Mouse (Mus musculus) midbrain, embryonic 16.5 days (tissue): ENCODE measurements around the gene Selenow. TPM values are rescaled to one million over a fixed set of nuclear protein-coding genes. Genes with fewer than 3 reads are reported as not detected.

Source experiments
- ATAC-seq: fragments of 200-750 bp; cut with Nextera tagmentation; 2 replicates; pipeline ENCODE4 v1.8.0; 2017; ENCODE audit warnings: moderate TSS enrichment
- H3K27ac ChIP-seq: fragments of 300-500 bp; sonication (generic); 2 replicates; pipeline ENCODE4 v1.5.1; 2014; ENCODE audit warnings: mild to moderate bottlenecking, low read length, mixed read lengths
- H3K27me3 ChIP-seq: fragments of 300-500 bp; sonication (generic); 2 replicates; pipeline ENCODE4 v1.6.1; 2014; ENCODE audit warnings: low read depth, low read length, mixed read lengths; ENCODE audit not compliant: control insufficient read depth, insufficient read depth
- H3K36me3 ChIP-seq: fragments of 300-500 bp; sonication (generic); 2 replicates; pipeline ENCODE4 v1.6.1; 2014; ENCODE audit warnings: mild to moderate bottlenecking, low read length, moderate library complexity, mixed read lengths; ENCODE audit not compliant: control insufficient read depth, insufficient read depth
- H3K4me1 ChIP-seq: fragments of 300-500 bp; sonication (generic); 2 replicates; pipeline ENCODE4 v1.6.1; 2014; ENCODE audit warnings: mild to moderate bottlenecking, low read length, mixed read lengths; ENCODE audit not compliant: control insufficient read depth, insufficient read depth
- H3K4me2 ChIP-seq: fragments of 300-500 bp; sonication (generic); 2 replicates; pipeline ENCODE4 v1.6.1; 2014; ENCODE audit warnings: mild to moderate bottlenecking, low read length, mixed read lengths
- H3K4me3 ChIP-seq: fragments of 300-500 bp; sonication (generic); 2 replicates; pipeline ENCODE4 v1.5.1; 2014; ENCODE audit warnings: low read depth, mild to moderate bottlenecking, low read length, moderate library complexity, mixed read lengths
- H3K9ac ChIP-seq: fragments of 300-500 bp; sonication (generic); 2 replicates; pipeline ENCODE4 v1.6.1; 2014; ENCODE audit warnings: low read depth, low read length, mixed read lengths
- H3K9me3 ChIP-seq: fragments of 300-500 bp; sonication (generic); replicated peaks from 2 replicates; pipeline ENCODE4 v1.6.1; 2014; ENCODE audit warnings: mild to moderate bottlenecking, low read length, mixed read lengths; ENCODE audit not compliant: control insufficient read depth, poor library complexity, severe bottlenecking
- WGBS: fragments of 180-500 bp; shearing (Covaris S2); extraction: QIAGEN DNeasy Blood & Tissue Kit; methylation state at CpG from one replicate; pipeline ENCODE4 v1.1.7; 2014; 5-methylcytosine and 5-hydroxymethylcytosine counted together
- polyA plus RNA-seq: library from polyadenylated mRNA; unstranded; fragments of >200 nt; fragmentation: Nextera tagmentation; extraction: Ambion mirVana; gene quantifications from 2 replicates; pipeline ENCODE4 v1.2.1, GENCODE M21; 2015

Gene Selenow
- polyA plus RNA-seq, 1 experiment from 2014 or later: 1,695 TPM

GRCm38 (mm10) chr7:15949216-15949790, 27.1 kb upstream of the Selenow start:
- WGBS: 87% methylated on average over 7 of the region's 7 CpGs
- no peak overlapping the region for H3K4me2 ChIP-seq
- no peak overlapping the region for H3K27ac ChIP-seq
- no peak overlapping the region for H3K9ac ChIP-seq
- ATAC-seq: no peak
- peaks cover 13% of the 10 kb centered on the region for H3K4me1 ChIP-seq
- no peaks in the 10 kb centered on the region for H3K9me3 ChIP-seq
- H3K27me3 ChIP-seq: no peaks in the 10 kb centered on the region
- 0 out of 2 replicates have a peak, but pooled peaks cover under 1% of the 10 kb centered on the region for H3K36me3 ChIP-seq
- H3K4me3 ChIP-seq: no peak overlapping the region

GRCm38 (mm10) chr7:15948381-15948941, 26.3 kb upstream of the Selenow start:
- Histone ChIP-seq H3K36me3 (0 out of 2 replicates have a peak, but pooled peaks cover 3% of the 10 kb centered on the region), H3K27me3 (no peaks in the 10 kb centered on the region), H3K9me3 (no peaks in the 10 kb centered on the region), H3K9ac (peak overlapping the region; percentile 38; the same call in 1 of the 2 replicates), H3K4me2 (peak overlapping the region; percentile 46), H3K4me3 (0 out of 2 replicates have a peak overlapping the region, but pooled peaks have one; percentile 3), H3K4me1 (peaks cover 16% of the 10 kb centered on the region), H3K27ac (no peak overlapping the region)
- no peak for ATAC-seq
- 5% methylated on average over 23 of the region's 23 CpGs for WGBS

- Histone ChIP-seq H3K4me3 (no peak overlapping the region), H3K9ac (no peak overlapping the region), H3K36me3 (peaks cover 4% of the 10 kb centered on the region), H3K27ac (no peak overlapping the region), H3K4me2 (no peak overlapping the region), H3K27me3 (no peaks in the 10 kb centered on the region), H3K4me1 (peaks cover 16% of the 10 kb centered on the region), H3K9me3 (no peaks in the 10 kb centered on the region)
- no peak for ATAC-seq
- WGBS: 50% methylated on average over 4 of the region's 4 CpGs
These were observed 25.6 kb upstream of the Selenow start for GRCm38 (mm10) chr7:15947653-15948260.

GRCm38 (mm10) chr7:15945721-15946536, 23.7 kb upstream of the Selenow start, which contains the start of gene Nop53:
Nop53 (minus strand) TSS chr7:15946074.
- WGBS: 1% methylated on average over 59 of the region's 59 CpGs
- Histone ChIP-seq H3K36me3 (peaks cover 21% of the 10 kb centered on the region), H3K9ac (peak within 1 kb of the TSS; percentile 85), H3K9me3 (no peaks in the 10 kb centered on the region), H3K27ac (peak within 1 kb of the TSS; percentile 97), H3K4me3 (peak within 1 kb of the TSS; percentile 77), H3K27me3 (no peaks in the 10 kb centered on the region), H3K4me2 (peak within 1 kb of the TSS; percentile 83), H3K4me1 (peaks cover 16% of the 10 kb centered on the region)
- peak; percentile 96 for ATAC-seq

GRCm38 (mm10) chr7:15945211-15945610, 23.0 kb upstream of the Selenow start:
- Histone ChIP-seq H3K4me2 (peak overlapping the region; percentile 83), H3K9me3 (no peaks in the 10 kb centered on the region), H3K27ac (peak overlapping the region; percentile 97), H3K4me1 (peaks cover 16% of the 10 kb centered on the region), H3K4me3 (peak overlapping the region; percentile 77), H3K9ac (peak overlapping the region; percentile 85), H3K36me3 (peaks cover 28% of the 10 kb centered on the region), H3K27me3 (no peaks in the 10 kb centered on the region)
- no peak for ATAC-seq
- 6% methylated on average over 8 of the region's 8 CpGs for WGBS

GRCm38 (mm10) chr7:15944311-15944710, 22.1 kb upstream of the Selenow start:
- H3K36me3 ChIP-seq: peaks cover 37% of the 10 kb centered on the region

GRCm38 (mm10) chr7:15938621-15939020, 16.4 kb upstream of the Selenow start:
- Histone ChIP-seq H3K27me3 (no peaks in the 10 kb centered on the region), H3K9ac (no peak overlapping the region), H3K4me3 (no peak overlapping the region), H3K9me3 (no peaks in the 10 kb centered on the region), H3K4me2 (no peak overlapping the region), H3K27ac (no peak overlapping the region), H3K4me1 (no peaks in the 10 kb centered on the region), H3K36me3 (peaks cover 68% of the 10 kb centered on the region)
- 95% methylated on average over 3 of the region's 3 CpGs for WGBS
- no peak for ATAC-seq

More at GRCm38 (mm10) chr7:15944311-15944710, 22.1 kb upstream of the Selenow start:
- Histone ChIP-seq H3K4me3 (no peak overlapping the region; the same call in 1 of the 2 replicates), H3K9me3 (no peaks in the 10 kb centered on the region), H3K4me1 (peaks cover 16% of the 10 kb centered on the region), H3K9ac (no peak overlapping the region), H3K27me3 (no peaks in the 10 kb centered on the region), H3K27ac (no peak overlapping the region), H3K4me2 (peak overlapping the region; percentile 8; the same call in 1 of the 2 replicates)
- 89% methylated on average over 1 of the region's 1 CpGs for WGBS
- ATAC-seq: no peak

- H3K27me3 ChIP-seq: no peaks in the 10 kb centered on the region
- no peak overlapping the region for H3K9ac ChIP-seq
- H3K4me2 ChIP-seq: no peak overlapping the region
- no peak overlapping the region for H3K27ac ChIP-seq
- H3K9me3 ChIP-seq: no peaks in the 10 kb centered on the region
- H3K4me3 ChIP-seq: no peak overlapping the region
- ATAC-seq: 0 out of 2 replicates have a peak, but pooled peaks have one; percentile 31
- no peaks in the 10 kb centered on the region for H3K4me1 ChIP-seq
- 90% methylated on average over 5 of the region's 5 CpGs for WGBS
- peaks cover 65% of the 10 kb centered on the region for H3K36me3 ChIP-seq
These were observed 15.3 kb upstream of the Selenow start for GRCm38 (mm10) chr7:15937491-15937890.
